Mouse (Mus musculus): Measurements from ENCODE around the gene Ifitm6.
"Not testable (repeated sequence)": the region's sequence is repeated elsewhere in the genome, so short reads cannot be mapped to it uniquely, and the experiment has no call there.

Ifitm6 gene

DNA sequence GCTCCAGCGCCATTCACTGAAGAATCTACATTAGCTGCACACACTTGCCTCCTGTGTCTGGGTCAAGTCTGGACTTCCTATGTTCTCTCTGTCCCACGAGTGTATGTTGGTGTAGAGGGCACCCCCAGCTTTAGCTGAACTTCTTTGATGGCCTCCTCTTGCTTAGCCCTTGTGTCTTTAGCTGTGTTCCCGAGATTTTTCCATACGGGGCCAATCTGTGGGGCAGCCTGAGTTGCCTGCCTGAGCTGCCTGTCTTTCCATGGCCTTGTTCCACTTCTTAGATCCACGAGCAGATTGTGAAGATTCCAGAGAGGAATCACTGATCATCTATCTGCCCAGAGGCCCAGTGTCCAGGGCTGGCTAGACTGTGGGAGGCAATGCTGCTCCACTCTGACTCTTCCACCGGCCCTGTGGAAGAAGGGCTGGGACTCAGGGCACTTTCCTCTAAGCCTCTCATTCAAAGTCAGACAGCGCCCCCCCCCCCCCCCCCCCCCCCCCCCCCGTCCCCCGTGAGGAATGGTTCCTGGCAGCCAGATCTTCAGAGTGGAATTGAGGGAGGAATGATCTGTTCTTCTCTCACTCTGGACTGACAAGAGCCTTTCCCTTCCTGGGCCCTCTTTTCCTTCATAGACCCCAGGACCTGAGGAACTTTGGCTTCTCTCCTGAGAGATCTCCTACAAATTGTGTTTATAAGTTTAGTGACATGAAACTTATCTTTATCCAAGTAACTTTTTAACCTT is 23.3 kb upstream of the Ifitm6 start:
- DNase-seq, result no peak

DNA sequence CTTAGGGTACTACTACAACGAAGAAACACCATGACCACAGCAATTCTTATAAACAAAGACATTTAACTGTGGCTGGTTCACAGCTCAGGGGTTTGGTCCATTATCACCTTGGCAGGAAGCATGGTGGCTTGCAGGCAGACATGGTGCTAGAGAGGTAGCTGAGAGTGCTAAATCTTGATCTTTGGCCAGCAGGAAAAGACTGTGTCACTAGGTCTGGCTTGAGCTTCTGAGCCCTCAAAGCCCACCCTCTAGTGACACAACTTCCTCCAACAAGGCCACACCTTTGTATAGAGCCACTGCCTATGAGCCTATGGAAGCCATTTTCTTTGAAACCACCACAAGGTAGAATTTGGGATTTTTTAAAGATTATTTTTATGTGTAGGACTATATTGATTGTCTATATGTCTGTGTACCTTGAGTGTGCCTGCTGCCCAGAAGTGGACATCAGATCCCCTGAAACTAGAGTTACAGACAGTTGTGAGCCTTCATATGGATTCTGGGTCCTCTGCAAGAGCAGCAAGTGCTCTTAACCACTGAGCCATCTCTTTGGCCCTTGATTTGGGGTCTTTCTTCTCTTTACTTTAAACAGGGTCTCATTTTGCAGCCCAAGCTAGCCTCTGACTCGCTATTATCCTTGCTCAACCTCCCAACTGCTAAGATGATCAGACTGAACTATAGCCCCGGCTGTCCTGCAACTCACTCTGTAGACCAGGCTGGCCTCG is 21.8 kb upstream of the Ifitm6 start:
- no peak for DNase-seq

DNA sequence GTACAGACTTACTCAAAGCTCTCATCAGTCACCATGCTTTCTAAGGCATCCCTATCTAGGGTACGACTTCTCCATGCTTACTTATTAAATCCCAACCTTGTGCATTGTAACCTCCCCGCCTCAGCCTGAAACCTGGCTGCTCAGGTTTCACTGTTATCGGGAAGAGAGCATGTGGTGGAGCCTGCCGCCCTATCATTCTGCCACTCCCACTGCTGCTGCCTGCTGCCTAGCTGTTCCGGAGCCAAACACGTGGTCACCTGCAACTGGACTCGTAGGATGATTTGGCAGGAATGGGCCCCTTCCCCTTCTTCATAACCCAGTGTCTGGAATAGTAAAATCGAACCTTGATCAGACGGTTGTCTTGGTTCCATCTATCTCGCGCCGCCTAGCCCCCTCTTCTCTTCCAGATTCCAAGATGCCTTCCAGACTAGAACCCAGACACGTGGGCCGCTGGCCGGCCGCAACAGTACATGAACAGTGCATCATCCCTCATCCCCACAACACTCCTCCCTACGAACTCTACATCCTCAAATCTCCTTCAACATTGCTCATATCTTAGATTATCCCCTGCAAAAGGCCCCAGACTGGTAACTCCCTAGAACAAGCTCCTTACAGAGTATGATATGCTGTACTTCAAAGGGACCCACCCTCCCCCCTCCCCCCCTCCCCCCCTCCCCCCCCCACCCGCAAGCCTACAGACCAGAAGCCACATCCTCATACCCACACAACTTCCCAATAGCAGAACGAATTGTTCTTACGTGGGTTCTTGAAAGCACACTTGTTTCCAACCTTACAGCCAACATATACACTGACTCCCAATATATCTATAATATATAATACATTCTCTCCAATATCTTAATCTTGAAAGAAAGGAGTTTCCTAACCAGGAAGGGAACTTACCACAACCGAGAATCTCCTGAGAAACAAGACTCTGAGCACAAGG is 20.6 kb upstream of the Ifitm6 start:
- no peak for DNase-seq

DNA sequence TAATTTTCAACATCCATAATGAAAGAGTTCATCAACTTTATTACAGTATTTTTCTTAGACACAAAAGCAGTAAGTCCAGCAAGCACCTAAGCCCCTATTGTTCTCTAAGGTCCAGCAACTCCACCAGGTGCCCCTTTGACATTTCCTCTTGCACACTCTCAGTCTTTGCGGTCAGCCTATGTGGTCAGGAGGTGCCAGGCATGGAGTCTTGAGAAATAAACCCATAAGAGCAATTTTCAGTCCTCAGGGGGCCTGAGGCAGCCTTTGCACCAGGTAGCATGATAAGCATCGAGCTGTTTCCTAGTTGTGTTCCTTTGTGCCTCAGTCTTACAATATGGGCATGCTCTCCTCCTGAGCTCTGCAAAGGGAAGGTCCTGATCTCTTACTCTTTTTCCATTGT is 18.9 kb upstream of the Ifitm6 start:
- DNase-seq, result not testable (repeated sequence)

DNA sequence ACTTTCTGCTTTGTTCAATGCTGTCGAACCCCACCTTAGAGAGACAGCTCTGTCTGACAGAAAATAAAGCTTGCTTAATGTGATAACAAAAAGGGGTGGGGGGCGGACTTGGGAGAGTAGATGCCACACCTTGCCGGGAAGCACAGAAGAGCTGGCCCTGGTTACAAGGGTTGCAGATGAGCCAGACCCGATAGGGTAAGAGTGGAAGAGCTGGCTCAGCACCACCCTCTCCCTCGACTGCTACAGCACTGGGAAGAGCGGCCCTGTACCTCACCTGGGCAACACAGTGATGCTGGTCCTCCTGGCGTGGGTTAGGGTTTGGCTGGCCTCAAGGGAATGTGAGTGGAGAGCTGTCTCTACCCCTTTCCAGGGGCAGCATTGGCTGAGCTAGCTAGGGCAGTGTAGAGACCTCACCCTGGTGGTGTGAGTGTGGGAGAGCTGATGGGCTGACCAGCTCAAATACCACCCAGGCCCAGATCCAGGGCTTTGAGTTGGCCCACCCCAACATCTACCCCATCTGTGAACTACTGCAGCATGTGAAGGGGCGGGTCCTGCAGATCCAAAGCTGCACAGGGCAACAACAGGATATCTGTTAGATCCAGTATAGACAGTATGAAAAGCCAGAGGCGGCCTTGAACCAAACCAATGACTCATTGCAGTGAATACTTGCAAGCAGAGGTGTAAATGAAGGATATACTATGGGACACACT is 14.9 kb upstream of the Ifitm6 start:
- no peak for DNase-seq

DNA sequence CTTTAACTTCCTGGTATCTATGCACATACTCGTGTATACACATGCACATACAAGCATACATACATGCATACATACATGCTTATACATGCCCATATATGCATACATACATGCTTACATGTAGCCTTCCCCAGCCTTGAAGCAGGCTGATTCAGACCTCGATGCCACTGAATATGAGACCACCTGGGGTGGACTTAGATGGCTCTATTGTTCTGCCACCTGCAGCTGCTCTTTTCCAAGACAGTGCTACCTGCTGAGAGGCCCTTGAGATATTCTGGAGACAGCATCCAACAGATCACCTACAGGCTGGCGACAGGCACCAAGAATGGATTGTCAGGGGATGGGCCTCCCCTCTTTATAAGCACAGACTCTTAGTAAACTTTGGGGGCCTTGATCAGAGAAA is 12.7 kb upstream of the Ifitm6 start:
- DNase-seq, result no peak

DNA sequence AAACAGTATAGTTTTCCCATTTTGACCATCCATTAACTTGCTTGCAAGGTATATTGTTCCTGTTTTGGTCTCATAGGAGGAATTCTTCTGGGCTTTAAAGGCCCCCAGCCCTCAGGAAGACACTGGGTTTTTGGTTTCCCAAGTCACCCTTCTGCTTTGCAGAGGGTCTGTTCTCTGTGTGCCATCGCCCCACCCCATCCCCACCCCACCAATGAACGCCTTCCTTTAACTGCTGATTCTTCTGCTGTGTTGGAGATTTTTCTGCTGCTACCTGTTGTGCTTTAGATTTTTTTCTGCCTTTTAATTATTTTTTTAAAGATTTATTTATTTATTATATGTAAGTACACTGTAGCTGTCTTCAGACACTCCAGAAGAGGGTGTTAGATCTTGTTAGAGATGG is 11.1 kb upstream of the Ifitm6 start, which contains the start of gene Gm17387:
Gene Gm17387 (plus strand): TSS at position 301 of the 400 bp plus-strand sequence.
- no peak for DNase-seq

DNA sequence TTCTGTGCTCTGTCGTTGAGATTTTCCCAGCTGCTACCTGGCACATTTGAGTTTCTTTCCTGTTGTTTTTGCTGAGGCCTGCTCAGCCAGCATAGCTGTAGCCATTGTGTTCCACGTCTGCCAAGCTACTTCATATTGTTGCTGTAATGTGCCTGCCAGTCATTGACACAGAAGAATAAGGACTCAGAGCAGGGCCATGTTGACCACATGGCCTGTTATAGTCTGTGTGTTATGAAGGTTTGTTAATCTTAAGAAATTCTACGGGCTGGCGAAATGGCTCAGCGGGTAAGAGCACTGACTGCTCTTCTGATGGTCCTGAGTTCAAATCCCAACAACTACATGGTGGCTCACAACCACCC is 9.0 kb upstream of the Ifitm6 start:
- no peak for DNase-seq

DNA sequence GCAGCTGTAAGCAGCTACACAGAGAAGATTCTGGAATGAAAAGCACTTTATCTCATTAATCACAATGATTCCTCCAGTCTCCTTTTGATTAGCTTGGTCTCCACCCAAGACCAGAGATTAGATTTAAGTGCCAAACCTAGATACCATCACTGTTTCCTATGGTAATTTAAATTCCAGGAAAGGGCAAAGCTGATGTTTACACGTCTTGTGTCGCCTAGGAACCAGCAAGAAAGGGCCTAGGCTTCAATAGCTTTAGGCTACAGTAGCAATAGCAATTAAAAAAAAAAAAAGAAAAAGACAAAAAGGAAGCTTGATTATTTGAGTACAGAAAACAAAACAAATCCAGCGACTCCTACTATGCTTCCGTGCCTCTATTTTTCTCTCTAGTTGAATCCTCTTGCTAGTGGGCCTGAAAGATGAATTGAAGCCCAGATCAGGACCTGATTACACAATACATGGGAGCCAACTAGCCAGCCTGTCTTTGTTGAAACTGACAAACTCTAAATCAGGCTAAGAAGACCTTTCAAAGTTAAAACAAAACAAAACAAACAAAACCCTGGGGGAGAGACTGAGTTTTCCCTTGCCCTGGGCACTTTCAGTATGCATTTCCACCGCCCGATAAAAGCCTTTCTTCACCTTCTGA is 8.5 kb upstream of the Ifitm6 start:
- no peak for DNase-seq

DNA sequence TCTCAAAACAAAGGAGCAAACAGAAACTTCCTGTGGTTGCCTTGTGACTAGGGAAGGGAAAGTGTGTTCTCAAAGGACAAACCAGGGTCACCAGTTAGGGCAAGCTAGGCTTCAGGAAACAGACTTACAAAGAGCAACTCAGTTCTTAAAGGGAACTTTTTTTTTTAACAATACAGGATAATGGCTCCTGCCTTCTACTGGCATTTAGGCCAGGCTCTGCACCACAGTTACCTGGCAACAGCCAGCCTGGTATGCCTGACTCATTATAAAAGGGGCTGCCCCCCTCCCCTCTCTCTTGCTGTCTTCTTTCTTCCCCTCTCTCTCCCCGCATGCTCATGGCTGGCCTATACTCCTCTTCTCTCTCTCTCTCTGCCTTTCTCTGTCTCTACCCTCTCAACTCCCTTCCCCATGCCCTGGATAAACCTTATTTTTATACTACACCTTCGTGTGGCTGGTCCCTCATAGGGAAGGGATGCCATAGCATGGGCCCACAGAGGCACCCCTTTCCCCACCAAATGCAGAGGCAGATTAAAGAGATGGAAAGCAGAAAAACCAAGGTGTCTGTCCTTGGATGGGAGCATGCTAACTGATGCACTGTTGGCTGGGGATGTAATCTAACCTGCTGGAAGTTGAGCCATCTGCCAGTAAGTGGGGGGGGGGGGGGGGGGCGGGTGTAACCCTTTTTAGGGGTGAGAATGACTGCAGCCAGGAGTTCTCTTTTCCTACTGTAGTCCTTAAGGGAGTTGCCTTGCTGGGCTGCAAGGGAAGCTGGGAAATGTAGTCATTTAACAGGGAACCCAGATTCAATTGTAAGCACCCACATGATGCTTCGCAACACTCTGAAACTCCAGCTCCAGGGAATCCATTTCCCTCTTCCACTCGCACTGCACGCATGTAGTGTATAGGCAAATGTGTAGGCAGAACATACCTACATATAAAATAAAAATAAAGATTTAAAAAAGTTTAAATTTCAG is 7.4 kb upstream of the Ifitm6 start:
- peak; percentile 47 for DNase-seq

DNA sequence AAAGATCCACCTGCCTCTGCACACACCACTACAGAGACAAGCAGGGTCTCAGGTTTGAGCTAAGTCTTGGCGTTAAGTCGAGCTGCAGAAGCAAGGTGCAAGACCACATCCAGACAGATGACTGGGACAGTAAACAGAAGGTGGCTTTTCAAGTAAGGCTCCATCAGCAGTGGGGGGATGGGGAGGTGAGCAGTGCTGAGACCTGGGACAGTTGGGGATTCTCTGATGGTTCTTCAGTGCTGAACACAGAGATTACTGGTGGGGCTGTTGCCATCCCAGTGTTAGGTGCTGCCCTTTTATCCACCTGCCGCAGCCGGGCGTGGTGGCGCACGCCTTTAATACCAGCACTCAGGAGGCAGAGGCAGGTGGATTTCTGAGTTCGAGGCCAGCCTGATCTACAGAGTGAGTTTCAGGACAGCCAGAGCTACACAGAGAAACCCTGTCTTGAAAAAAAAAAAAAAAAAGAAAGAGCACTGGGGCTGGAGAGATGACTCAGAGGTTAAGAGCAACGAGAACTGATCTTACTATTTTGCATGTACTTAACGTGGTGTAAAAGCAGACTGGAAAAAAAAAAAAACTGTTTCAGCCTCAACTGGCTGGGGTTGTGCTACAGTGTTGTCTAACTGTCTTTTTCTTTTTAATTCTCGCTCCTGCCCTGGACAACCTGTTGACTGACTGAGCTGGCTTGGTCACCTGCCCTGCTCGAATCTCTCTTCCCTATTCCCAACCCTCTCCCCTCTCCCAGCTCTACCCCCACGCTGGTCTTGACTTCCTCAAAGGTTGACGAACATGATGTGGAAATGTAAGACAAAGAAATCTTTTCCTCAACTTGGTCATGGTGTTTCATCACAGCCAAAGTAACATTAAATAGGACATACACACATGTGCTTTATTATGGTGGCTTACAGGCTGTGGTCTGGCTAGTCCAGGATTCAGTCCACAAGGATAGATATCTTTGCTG is 4.0 kb upstream of the Ifitm6 start:
- DNase-seq, result no peak

DNA sequence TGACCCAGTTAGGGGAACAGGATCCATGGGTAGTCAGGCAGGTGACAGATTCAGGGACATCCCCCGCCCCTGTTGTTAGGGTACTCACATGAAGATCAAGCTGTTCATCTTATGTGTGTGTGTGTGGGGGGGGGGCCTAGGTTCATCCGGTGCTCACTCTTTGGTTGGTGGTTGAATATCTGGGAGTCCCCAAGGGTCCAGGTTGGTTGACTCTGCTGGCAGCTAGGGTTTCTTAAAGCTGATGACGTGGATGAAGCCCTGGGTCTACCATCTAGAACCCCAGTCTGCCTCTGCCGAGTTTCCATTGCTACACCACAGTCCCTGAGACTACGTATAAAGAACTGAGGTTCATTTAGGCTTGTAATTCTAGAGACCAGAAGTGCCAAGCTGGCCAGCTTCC is 1.3 kb upstream of the Ifitm6 start:
- no peak for DNase-seq

DNA sequence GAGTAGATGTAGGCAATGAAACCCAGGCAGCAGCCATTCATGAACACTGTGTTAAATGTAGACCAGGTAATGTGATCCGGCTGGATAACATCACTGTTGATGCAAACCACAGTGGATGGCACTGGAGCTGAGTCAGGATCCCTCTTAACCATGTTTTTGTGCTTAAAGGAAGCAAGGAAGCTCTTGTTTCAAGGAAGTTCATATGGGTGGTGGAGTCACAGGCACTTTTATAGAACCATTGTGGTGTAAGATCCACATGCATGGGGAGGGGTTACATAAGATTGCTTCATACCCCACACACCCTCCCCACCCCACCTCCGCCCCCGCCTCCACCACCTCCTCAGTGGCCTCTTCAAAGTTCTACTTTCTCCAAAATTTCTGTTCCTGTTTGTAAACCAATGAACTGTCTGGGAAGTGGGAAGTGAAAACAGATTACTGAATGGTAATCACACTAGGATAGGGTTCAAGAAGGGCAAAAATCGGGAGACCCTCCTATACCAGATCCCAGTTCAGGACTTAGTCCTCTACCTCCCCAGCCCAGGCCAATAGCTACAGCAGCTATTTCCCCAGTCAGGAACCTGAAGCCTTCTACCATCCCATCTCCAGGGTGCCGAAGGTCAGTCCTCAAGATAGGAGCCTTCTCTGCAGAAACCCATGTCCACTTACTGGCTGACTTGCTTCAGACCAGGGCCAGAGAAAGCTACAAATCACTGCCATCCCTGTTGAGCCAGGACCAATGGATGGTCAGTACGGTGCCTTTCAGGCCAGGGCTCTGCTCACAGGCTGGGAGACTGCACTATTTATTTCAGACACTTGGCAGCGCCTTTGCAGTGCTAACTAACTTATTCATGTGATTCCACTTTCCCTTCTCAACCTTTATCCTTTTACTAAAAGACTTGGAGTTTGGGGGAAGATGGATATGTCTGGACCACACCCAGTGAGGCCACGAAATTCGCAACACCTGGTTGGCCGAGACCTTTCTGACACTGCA is 722 bp downstream of the Ifitm6 start:
- no peak for DNase-seq

DNA sequence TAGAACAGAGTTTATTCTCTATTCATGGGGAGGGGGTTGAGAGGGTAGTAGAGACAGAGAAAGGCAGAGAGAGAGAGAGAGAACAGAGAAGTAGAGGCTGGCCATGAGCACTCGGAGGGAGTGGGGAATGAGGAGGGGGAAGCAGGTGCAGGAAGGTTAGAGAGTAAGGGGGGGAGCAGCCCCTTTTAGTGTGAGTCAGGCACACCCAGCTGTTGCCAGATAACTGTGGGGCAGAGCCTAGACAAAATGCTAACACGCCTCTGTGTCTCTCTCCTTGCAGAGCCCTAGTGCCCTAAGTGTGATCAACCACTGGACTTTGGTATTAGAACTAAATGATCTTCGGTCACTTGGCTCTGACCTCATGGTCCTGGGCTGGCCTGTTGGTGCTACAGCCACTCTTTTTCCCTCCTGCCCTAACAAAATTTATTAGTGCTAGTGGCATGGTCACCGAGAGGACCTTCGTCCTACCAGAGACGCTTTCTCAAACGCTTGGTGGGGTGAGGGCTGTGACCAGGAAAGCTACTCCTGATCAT is 6.4 kb downstream of the Ifitm6 start:
- DNase-seq, result no peak

DNA sequence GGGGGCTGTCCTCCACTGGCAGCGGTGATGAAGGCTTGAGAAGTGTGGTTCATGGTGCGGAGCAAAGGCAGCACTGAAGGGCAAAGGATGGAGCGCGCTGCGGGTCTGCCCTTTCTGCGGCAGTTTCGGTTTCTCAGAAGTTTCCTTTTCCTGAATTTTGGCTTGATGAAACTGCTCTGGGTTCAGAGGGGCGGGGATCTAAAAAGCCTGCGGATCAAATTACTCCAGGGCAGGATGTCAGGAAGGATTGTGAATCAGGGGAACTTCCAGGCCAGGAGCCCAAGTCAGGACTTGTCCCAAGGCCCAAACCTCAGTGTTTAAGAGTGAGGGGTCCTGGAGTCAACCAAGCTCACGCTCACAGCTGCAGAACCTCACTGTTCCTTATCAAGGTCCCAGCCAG is 7.1 kb downstream of the Ifitm6 start, which contains the start of gene Ifitm3:
Gene Ifitm3 (minus strand): TSS at position 178 of the 400 bp plus-strand sequence.
- no peak for DNase-seq

DNA sequence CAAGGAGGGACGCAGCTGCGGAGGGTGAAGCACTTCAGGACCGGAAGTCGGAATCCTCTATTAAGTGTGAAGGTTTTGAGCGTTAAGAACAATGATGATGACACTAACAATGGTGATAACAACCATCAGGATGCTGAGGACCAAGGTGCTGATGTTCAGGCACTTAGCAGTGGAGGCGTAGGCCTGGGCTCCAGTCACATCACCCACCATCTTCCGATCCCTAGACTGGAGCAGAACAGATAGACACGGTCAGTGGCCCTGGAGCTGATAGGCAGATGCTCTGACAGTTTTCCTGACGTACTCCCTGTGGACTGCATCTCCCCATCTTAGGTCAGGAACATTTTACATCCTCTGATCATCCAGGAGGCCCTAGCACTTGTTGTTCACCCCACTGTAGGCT is 8.1 kb downstream of the Ifitm6 start:
- no peak for DNase-seq

DNA sequence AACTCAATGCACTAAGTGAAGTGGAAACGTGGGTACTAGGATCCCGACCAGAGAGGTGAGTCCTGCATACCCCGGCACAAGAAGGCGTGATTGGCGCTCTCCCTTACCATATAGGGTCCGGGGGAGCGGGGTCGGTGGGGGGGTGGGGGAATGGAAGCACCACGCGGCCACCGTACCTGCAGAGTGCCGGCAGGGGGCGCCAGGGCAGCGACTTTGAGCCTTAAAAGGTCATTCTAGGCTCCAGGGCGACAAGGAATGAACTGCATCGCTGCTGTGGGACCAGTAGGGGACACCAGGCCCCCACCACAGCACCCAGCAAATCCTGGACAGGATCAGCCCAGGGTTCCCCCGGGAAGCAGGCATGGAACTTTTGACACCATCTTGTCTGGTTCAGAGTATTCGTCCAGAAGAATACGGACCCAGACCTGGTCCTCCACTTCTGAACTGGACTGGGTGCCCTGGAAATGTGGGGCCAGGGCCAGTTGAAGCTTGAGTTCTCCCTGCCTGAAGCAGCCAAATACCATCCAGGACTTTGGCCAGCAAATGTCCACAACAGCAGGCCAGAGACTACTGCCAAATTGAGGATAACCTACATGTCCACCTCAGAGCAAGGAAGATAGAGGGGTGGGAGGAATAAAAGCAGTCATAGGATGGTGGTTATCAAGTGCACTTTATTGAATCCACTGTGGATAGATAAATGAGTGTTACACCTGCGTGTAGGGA is 8.6 kb downstream of the Ifitm6 start:
- DNase-seq, result peak; percentile 82

Data from retina, postnatal 1 day (tissue).